Mouse (Mus musculus): ENCODE data around the gene Dkk2. TPM values are rescaled to one million over a fixed set of nuclear protein-coding genes. Genes with fewer than 3 reads are reported as not detected.

Dkk2 gene
- polyA plus RNA-seq, 1 experiment from 2014 or later, result 12.8 TPM

- WGBS, result 85% methylated on average over 1 of the region's 1 CpGs
- no peak overlapping the region for H3K4me3 ChIP-seq (ENCODE audit: low read depth, low read length)
Observed at GRCm38 (mm10) chr3:132064920-132065319, 20.2 kb upstream of the Dkk2 start.

GRCm38 (mm10) chr3:132070949-132071348 is 14.1 kb upstream of the Dkk2 start:
- Histone ChIP-seq H3K27me3 (ENCODE audit: control insufficient read depth, insufficient read depth, low read length) (no peaks in the 10 kb centered on the region), H3K4me3 (ENCODE audit: low read depth, low read length) (no peak overlapping the region), H3K9ac (ENCODE audit: low read length) (no peak overlapping the region), H3K4me2 (ENCODE audit: low read depth, severe bottlenecking) (no peak overlapping the region), H3K27ac (replicated peaks; ENCODE audit: low read depth, low read length) (no peak overlapping the region), H3K9me3 (ENCODE audit: control insufficient read depth, low read length) (no peaks in the 10 kb centered on the region), H3K4me1 (ENCODE audit: control insufficient read depth, insufficient read depth, low read length) (no peaks in the 10 kb centered on the region), H3K36me3 (ENCODE audit: control insufficient read depth, insufficient read depth, low read length) (no peaks in the 10 kb centered on the region)
- ATAC-seq (ENCODE audit: insufficient number of reproducible peaks, low FRiP score, low TSS enrichment, low read depth) (no peak), DNase-seq (ENCODE audit: low spot score) (no peak)
- WGBS, result 41% methylated on average over 2 of the region's 2 CpGs

More at GRCm38 (mm10) chr3:132064920-132065319, 20.2 kb upstream of the Dkk2 start:
- Histone ChIP-seq H3K4me2 (ENCODE audit: low read depth, severe bottlenecking) (no peak overlapping the region), H3K27ac (replicated peaks; ENCODE audit: low read depth, low read length) (no peak overlapping the region), H3K4me1 (ENCODE audit: control insufficient read depth, insufficient read depth, low read length) (no peaks in the 10 kb centered on the region), H3K9me3 (ENCODE audit: control insufficient read depth, low read length) (no peaks in the 10 kb centered on the region), H3K27me3 (ENCODE audit: control insufficient read depth, insufficient read depth, low read length) (no peaks in the 10 kb centered on the region), H3K36me3 (ENCODE audit: control insufficient read depth, insufficient read depth, low read length) (no peaks in the 10 kb centered on the region), H3K9ac (ENCODE audit: low read length) (no peak overlapping the region)
- ATAC-seq (ENCODE audit: insufficient number of reproducible peaks, low FRiP score, low TSS enrichment, low read depth) (no peak), DNase-seq (ENCODE audit: low spot score) (no peak)

GRCm38 (mm10) chr3:132084018-132084417 is 1.1 kb upstream of the Dkk2 start:
- Histone ChIP-seq H3K27me3 (ENCODE audit: control insufficient read depth, insufficient read depth, low read length) (no peaks in the 10 kb centered on the region), H3K4me2 (ENCODE audit: low read depth, severe bottlenecking) (peak overlapping the region; percentile 78), H3K27ac (replicated peaks; ENCODE audit: low read depth, low read length) (no peak overlapping the region), H3K9ac (ENCODE audit: low read length) (0 out of 2 replicates have a peak overlapping the region, but pooled peaks have one; percentile 27), H3K4me1 (ENCODE audit: control insufficient read depth, insufficient read depth, low read length) (no peaks in the 10 kb centered on the region; the same call in 1 of the 2 replicates), H3K36me3 (ENCODE audit: control insufficient read depth, insufficient read depth, low read length) (no peaks in the 10 kb centered on the region), H3K9me3 (ENCODE audit: control insufficient read depth, low read length) (no peaks in the 10 kb centered on the region), H3K4me3 (ENCODE audit: low read depth, low read length) (peak overlapping the region; percentile 44)
- WGBS, result 3% methylated on average over 13 of the region's 13 CpGs
- DNase-seq (ENCODE audit: low spot score), result peak; percentile 86
- ATAC-seq (ENCODE audit: insufficient number of reproducible peaks, low FRiP score, low TSS enrichment, low read depth), result peak; percentile 75

GRCm38 (mm10) chr3:132084680-132085079 is 412 bp upstream of the Dkk2 start:
- no peaks in the 10 kb centered on the region for H3K9me3 ChIP-seq (ENCODE audit: control insufficient read depth, low read length)
- H3K27me3 ChIP-seq (ENCODE audit: control insufficient read depth, insufficient read depth, low read length), result no peaks in the 10 kb centered on the region
- H3K36me3 ChIP-seq (ENCODE audit: control insufficient read depth, insufficient read depth, low read length), result no peaks in the 10 kb centered on the region
- H3K4me1 ChIP-seq (ENCODE audit: control insufficient read depth, insufficient read depth, low read length), result no peaks in the 10 kb centered on the region; the same call in 1 of the 2 replicates
- H3K4me3 ChIP-seq (ENCODE audit: low read depth, low read length), result peak overlapping the region; percentile 44
- H3K9ac ChIP-seq (ENCODE audit: low read length), result peak overlapping the region; percentile 41
- no peak overlapping the region for H3K27ac ChIP-seq (replicated peaks; ENCODE audit: low read depth, low read length)
- under 1% methylated on average over 8 of the region's 8 CpGs for WGBS
- ATAC-seq (ENCODE audit: insufficient number of reproducible peaks, low FRiP score, low TSS enrichment, low read depth) (peak; percentile 38; the same call in 1 of the 2 replicates), DNase-seq (ENCODE audit: low spot score) (peak; percentile 48)
- H3K4me2 ChIP-seq (ENCODE audit: low read depth, severe bottlenecking), result peak overlapping the region; percentile 78

GRCm38 (mm10) chr3:132085823-132086350 is 795 bp downstream of the Dkk2 start:
- ATAC-seq (ENCODE audit: insufficient number of reproducible peaks, low FRiP score, low TSS enrichment, low read depth) (no peak), DNase-seq (ENCODE audit: low spot score) (peak; percentile 72)
- Histone ChIP-seq H3K9ac (ENCODE audit: low read length) (peak overlapping the region; percentile 41), H3K4me1 (ENCODE audit: control insufficient read depth, insufficient read depth, low read length) (no peaks in the 10 kb centered on the region; the same call in 1 of the 2 replicates), H3K9me3 (ENCODE audit: control insufficient read depth, low read length) (no peaks in the 10 kb centered on the region), H3K4me2 (ENCODE audit: low read depth, severe bottlenecking) (peak overlapping the region; percentile 78), H3K27ac (replicated peaks; ENCODE audit: low read depth, low read length) (no peak overlapping the region), H3K4me3 (ENCODE audit: low read depth, low read length) (peak overlapping the region; percentile 44), H3K27me3 (ENCODE audit: control insufficient read depth, insufficient read depth, low read length) (no peaks in the 10 kb centered on the region), H3K36me3 (ENCODE audit: control insufficient read depth, insufficient read depth, low read length) (no peaks in the 10 kb centered on the region)
- WGBS, result under 1% methylated on average over 23 of the region's 23 CpGs

GRCm38 (mm10) chr3:132086461-132086860 is 1.4 kb downstream of the Dkk2 start:
- no peak overlapping the region for H3K27ac ChIP-seq (replicated peaks; ENCODE audit: low read depth, low read length)
- ATAC-seq (ENCODE audit: insufficient number of reproducible peaks, low FRiP score, low TSS enrichment, low read depth), result no peak
- WGBS, result 24% methylated on average over 5 of the region's 5 CpGs

GRCm38 (mm10) chr3:132087011-132087486 is 2.0 kb downstream of the Dkk2 start:
- ATAC-seq (ENCODE audit: insufficient number of reproducible peaks, low FRiP score, low TSS enrichment, low read depth), result peak; percentile 58
- 1% methylated on average over 21 of the region's 21 CpGs for WGBS
- H3K27ac ChIP-seq (replicated peaks; ENCODE audit: low read depth, low read length), result no peak overlapping the region

More at GRCm38 (mm10) chr3:132086461-132086860, 1.4 kb downstream of the Dkk2 start:
- Histone ChIP-seq H3K27me3 (ENCODE audit: control insufficient read depth, insufficient read depth, low read length) (no peaks in the 10 kb centered on the region), H3K9me3 (ENCODE audit: control insufficient read depth, low read length) (no peaks in the 10 kb centered on the region), H3K4me3 (ENCODE audit: low read depth, low read length) (peak overlapping the region; percentile 44), H3K4me1 (ENCODE audit: control insufficient read depth, insufficient read depth, low read length) (no peaks in the 10 kb centered on the region; the same call in 1 of the 2 replicates), H3K9ac (ENCODE audit: low read length) (peak overlapping the region; percentile 41), H3K36me3 (ENCODE audit: control insufficient read depth, insufficient read depth, low read length) (no peaks in the 10 kb centered on the region), H3K4me2 (ENCODE audit: low read depth, severe bottlenecking) (peak overlapping the region; percentile 78)
- DNase-seq (ENCODE audit: low spot score), result no peak

GRCm38 (mm10) chr3:132092983-132093382 is 7.9 kb downstream of the Dkk2 start:
- no peaks in the 10 kb centered on the region for H3K36me3 ChIP-seq (ENCODE audit: control insufficient read depth, insufficient read depth, low read length)
- no peak for DNase-seq (ENCODE audit: low spot score)
- 96% methylated on average over 3 of the region's 3 CpGs for WGBS

More at GRCm38 (mm10) chr3:132087011-132087486, 2.0 kb downstream of the Dkk2 start:
- Histone ChIP-seq H3K4me3 (ENCODE audit: low read depth, low read length) (peak overlapping the region; percentile 44), H3K9ac (ENCODE audit: low read length) (peak overlapping the region; percentile 47), H3K36me3 (ENCODE audit: control insufficient read depth, insufficient read depth, low read length) (no peaks in the 10 kb centered on the region), H3K4me2 (ENCODE audit: low read depth, severe bottlenecking) (peak overlapping the region; percentile 78), H3K27me3 (ENCODE audit: control insufficient read depth, insufficient read depth, low read length) (no peaks in the 10 kb centered on the region), H3K9me3 (ENCODE audit: control insufficient read depth, low read length) (no peaks in the 10 kb centered on the region), H3K4me1 (ENCODE audit: control insufficient read depth, insufficient read depth, low read length) (no peaks in the 10 kb centered on the region; the same call in 1 of the 2 replicates)
- peak; percentile 78 for DNase-seq (ENCODE audit: low spot score)

More at GRCm38 (mm10) chr3:132092983-132093382, 7.9 kb downstream of the Dkk2 start:
- Histone ChIP-seq H3K4me1 (ENCODE audit: control insufficient read depth, insufficient read depth, low read length) (no peaks in the 10 kb centered on the region), H3K9ac (ENCODE audit: low read length) (no peak overlapping the region), H3K27ac (replicated peaks; ENCODE audit: low read depth, low read length) (no peak overlapping the region), H3K4me3 (ENCODE audit: low read depth, low read length) (no peak overlapping the region), H3K27me3 (ENCODE audit: control insufficient read depth, insufficient read depth, low read length) (no peaks in the 10 kb centered on the region), H3K4me2 (ENCODE audit: low read depth, severe bottlenecking) (no peak overlapping the region), H3K9me3 (ENCODE audit: control insufficient read depth, low read length) (no peaks in the 10 kb centered on the region)
- no peak for ATAC-seq (ENCODE audit: insufficient number of reproducible peaks, low FRiP score, low TSS enrichment, low read depth)
